Mouse (Mus musculus): Measurements from ENCODE around the gene Depdc5.

Depdc5 gene

GRCm38 (mm10) chr5:32998783-32999182 is 135.3 kb downstream of the Depdc5 start:
- no peak for DNase-seq (ENCODE audit: low read depth, low spot score)

GRCm38 (mm10) chr5:33001111-33001510 is 137.6 kb downstream of the Depdc5 start:
- peak; percentile 94 for DNase-seq (ENCODE audit: low read depth, low spot score)

GRCm38 (mm10) chr5:33002781-33003180 is 139.3 kb downstream of the Depdc5 start:
- DNase-seq (ENCODE audit: low read depth, low spot score), result peak; percentile 73

DNA sequence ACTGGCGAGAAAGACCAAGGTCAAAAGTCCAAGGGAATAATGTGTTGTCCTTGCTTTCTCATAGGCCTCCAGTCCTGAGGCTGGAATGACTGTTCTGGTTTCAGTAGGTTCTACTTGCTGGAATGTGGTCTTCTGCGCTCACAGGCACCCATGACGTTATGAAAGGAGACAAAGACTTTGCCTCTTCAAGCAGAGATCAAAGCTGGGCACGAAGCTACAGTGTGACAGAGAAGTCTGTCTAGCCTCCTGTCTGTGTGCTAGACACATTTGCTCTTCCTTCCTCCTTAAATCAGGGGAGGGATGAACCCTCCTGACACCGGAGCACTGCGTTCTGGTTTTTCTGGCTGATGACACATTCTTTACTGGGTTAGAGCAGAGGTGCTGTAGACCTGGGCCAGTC is 140.0 kb downstream of the Depdc5 start:
- peak; percentile 62 for DNase-seq (ENCODE audit: low read depth, low spot score)

- DNase-seq (ENCODE audit: low read depth, low spot score), result no peak
These were observed 140.6 kb downstream of the Depdc5 start for GRCm38 (mm10) chr5:33004110-33004509.

DNA sequence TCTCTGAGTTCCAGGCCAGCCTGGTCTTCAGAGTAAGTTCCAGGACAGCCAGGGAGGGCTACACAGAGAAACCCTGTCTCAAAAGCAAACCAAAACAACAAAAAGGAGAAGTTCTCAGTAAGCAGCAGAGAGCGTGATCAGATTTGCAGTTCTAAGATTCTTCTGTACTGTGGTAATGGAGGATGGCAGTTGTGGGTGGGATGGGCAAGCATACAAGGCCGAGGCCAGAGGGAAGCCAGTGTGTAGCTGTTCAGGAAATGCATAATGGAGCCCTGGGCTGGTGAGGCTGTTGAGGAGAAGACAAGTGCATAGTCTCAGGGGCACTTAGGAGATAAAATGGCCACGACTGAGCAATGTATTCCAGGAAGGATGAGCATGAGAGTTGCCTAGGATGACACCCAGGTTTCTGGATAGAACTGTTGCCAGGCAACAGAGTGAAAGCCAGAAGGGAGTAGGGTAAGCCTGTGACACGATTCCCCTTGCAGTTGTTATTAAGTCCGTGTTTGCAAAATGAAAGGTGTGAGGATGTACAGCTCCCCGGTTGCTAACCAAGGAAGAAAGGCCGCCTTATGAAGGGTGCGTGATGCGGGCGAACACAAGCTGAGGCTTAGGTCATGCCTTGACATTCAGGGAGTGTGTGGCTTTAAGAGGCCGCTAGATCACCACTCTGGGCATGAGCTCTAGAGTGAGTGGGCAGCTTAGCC is 142.1 kb downstream of the Depdc5 start:
- DNase-seq (ENCODE audit: low read depth, low spot score), result peak; percentile 90

DNA sequence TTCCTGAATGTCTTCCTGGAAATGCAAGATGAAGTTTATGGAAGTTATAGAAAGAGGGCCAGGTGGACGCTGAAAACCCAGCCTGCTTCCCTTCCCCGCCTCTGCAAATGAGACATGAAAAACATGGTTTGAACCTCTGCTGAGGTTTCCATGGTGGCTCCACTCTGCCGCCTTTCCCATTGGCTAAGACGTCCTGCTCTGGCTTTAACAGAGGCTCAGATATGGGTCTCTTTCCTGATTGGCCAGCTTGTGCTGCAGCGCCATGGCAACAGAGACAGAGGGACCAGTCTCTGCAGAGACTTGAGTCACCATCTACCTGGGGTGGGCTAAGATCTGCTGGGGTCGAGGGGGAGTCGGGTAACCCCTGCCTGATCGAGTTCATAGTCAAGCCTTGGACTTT is 143.2 kb downstream of the Depdc5 start:
- peak; percentile 95 for DNase-seq (ENCODE audit: low read depth, low spot score)

- DNase-seq (ENCODE audit: low read depth, low spot score), result no peak
These were observed 143.9 kb downstream of the Depdc5 start for GRCm38 (mm10) chr5:33007371-33007770.

DNA sequence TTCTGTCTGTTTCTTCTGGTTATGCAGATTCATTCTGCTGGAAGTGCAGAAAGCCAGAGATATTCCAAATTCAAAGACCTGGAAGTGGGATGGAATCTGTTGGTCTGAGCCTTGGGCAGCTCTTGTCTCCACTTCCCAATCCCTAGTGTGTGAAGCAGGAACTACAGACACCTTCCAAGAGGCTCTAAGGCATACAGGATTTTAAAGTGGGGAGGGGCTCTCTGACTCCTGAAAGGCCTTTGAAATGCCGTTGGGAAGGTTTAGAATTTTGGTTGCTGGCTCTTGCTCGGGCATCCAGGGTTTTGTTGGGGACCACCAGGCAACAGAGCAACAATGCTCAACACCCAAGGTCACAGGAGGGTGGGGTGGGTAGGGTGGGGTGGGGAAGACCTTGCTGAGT is 145.8 kb downstream of the Depdc5 start:
- DNase-seq (ENCODE audit: low read depth, low spot score), result no peak

DNA sequence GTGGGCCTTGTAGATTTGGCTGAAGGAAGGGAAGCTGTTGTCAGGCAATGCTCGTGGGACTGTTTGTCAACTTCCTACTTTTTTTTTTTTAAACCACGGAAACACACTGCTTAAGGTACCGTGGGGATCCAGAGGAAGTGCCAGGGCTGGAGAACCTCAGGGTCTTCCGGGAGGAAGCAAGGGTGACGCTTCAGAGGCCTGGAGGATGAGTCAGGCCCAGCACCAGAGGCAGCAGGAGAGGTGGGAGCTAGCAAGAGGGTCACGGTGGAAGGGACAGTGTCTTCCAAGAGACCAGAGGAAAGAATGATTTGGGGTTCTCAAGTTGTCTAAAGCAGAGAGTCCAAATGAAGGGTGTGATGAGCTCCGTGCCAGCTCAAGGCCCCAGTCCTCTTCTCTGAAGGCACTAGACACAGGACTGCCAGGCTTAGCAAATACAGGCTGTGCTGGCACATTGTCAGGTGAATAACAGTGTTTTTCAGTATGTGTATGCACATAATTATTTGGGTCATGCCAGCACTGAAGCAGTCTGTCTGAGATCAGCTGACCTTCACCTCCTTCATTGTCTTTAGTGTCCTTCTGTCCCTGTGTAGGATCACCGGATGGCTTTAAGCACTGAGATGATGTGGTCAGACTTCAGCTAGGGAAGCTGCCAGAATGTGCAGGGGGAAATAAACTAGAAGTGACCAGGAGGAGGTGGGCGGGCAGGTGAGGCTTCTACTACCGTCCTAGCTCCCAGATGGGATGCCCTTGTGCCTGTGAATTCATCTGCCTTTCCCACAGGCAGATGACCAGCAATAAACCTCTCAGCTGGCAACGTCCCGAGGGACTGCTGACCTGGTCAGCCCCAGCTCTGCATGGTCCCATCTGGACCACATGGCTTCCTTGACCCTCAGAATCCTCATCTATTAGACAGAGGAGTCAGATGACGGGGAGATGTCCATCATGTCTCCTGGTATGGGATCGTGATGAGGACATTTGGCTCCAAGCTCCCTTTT is 146.6 kb downstream of the Depdc5 start:
- DNase-seq (ENCODE audit: low read depth, low spot score), result no peak

- peak; percentile 84 for DNase-seq (ENCODE audit: low read depth, low spot score)
These were observed 147.9 kb downstream of the Depdc5 start for GRCm38 (mm10) chr5:33011132-33012106.

GRCm38 (mm10) chr5:33014096-33014495 is 150.6 kb downstream of the Depdc5 start:
- no peak for DNase-seq (ENCODE audit: low read depth, low spot score)

DNA sequence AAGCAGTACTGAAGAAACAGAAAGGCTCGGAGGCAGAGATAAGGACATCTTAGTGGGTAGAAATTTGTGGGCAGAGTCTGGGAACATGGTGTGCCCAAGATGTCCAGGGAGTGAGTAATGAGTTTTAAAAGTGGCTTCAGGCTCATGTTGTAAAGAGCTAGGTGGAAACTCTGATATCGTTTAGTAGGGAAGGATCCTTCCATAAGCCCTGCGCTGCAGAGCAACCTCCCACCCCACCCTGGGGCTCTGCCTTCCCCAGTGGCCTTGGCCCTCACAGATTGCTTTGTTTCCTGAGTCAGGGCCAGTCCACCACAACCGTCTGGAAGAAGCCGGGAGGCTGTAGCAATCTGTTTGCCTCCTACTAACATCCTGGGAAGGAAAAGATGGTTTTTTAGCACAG is 152.1 kb downstream of the Depdc5 start:
- DNase-seq (ENCODE audit: low read depth, low spot score), result peak; percentile 72

GRCm38 (mm10) chr5:33018189-33018560 is 154.7 kb downstream of the Depdc5 start:
- DNase-seq (ENCODE audit: low read depth, low spot score), result no peak

- peak; percentile 97 for DNase-seq (ENCODE audit: low read depth, low spot score)
These were observed 155.3 kb downstream of the Depdc5 start, which contains the start of gene Ywhah for GRCm38 (mm10) chr5:33018561-33019425. TSS of gene Ywhah (plus strand) at chr5:33018816.

- no peak for DNase-seq (ENCODE audit: low read depth, low spot score)
These were observed 155.9 kb downstream of the Depdc5 start for GRCm38 (mm10) chr5:33019426-33019821.

DNA sequence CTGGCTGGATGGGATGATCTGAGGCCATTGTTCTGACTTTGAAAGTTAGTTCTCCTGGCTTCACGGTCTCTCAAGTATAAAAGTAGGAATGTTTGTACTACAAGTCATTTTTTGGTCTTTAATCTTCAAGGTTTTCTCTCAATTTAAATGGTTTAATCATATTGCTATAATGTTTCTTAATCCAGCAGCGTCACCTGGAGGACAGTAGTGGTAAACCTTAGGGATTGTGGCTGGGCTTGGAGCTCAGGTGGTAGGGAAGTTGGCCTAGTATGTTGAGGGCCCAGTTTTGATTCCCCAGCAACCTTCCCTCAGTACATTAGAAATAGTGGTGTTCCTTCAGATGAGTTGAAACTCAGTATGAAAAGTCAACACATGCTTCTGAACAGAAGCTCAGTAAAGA is 158.1 kb downstream of the Depdc5 start:
- DNase-seq (ENCODE audit: low read depth, low spot score), result peak; percentile 78

- no peak for DNase-seq (ENCODE audit: low read depth, low spot score)
These were observed 159.8 kb downstream of the Depdc5 start for GRCm38 (mm10) chr5:33023337-33023736.

GRCm38 (mm10) chr5:33024474-33024873 is 161.0 kb downstream of the Depdc5 start:
- no peak for DNase-seq (ENCODE audit: low read depth, low spot score)

GRCm38 (mm10) chr5:33028656-33029055 is 165.2 kb downstream of the Depdc5 start:
- DNase-seq (ENCODE audit: low read depth, low spot score), result no peak

Data from brain, adult 2 months (tissue).